Mouse (Mus musculus): ENCODE results near the gene Rnf223.
"Not testable (repeated sequence)": the region's sequence is repeated elsewhere in the genome, so short reads cannot be mapped to it uniquely, and the experiment has no call there.

The Rnf223 gene

DNA sequence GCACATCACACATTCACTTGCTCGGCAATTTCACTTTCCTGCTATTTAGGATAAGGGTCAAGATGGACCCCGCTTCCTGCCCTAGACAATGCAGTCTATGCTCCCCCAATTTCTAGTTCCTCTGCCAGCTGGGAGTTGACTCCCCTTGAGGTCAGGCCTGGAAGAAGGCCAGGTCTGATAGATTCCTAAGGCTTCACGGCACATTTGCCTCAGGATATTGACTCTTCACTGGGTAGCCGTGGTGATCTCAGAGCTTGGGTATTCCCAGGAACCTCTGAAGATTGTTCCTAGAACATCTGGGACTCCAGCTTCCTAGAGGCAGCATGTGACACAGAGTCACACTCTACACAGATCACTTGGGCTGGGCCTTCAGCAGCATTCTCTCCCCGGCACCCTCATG, 1.6 kb upstream of the Rnf223 start:
- no peak for DNase-seq (ENCODE audit: low spot score in 2 of 2)

DNA sequence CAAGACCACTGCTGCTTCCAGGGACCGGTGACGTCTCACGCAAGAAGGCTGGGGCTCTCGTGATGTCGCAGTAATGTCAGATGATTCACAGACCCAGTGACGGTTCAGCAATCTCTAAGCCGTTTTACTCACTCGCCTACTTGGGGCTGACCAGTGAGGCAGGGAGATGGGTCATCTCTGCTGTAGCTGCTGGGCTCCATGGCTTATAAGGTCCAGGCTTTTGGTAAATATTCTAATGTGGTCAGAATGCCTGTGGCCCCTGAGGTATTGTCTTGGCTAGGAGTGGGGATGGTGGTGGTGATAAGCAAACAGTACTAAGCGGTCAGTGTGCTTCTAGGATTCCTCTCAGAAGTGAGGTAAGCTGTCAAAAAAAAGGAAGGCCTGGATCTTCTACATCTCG, 627 bp downstream of the Rnf223 start:
- DNase-seq (ENCODE audit: low spot score in 2 of 2) = no peak

DNA sequence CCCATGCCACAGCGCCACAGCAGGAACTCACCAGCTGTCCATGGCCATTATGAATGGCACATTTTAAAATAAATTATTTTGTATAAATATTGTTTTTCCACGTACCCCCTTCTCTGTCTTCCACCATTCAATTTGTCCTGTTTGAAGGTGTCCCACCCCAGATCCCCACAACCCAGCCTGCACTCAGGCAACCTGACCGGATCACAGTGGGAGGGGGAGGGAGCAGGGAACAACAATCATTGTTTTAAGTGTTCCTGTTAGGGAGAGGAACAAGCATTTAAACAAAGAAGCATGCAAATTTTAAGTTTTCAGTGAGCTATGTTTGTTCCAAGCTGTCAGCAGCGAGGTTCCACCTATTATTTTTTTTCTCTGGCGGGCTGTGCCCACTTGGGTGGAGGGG, 3.0 kb downstream of the Rnf223 start:
- DNase-seq (ENCODE audit: low spot score in 2 of 2) = no peak

DNA sequence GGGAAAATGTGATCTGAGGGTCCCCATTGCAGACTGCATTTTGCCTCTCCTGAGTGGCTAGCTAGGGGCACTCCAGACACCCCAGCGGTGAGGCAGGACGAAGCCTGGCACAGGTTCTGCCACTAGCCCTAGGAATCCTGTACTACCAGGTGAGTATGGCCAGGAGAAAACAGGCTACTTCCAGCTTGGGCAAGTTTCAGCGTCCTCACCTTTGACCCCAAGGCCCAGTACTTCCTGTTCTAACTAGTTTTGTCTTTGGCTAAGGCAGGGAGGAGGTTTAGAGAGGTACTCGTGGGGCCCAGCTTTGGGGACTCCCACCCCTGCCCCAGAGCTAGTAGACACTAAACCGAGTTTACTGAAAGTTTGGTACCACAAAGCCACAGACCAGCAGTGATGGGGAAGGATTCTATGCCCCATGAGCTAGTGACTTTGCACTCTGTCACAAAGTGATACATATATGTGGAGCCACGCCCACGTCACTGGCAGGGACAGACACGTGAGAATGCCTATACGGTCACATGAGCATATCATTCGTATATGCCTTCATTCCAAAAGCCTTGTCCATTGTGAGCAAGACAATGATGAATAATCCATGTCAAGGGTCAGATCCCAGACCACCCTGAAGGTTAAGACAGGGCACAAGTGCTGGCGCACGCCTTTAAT, 3.8 kb downstream of the Rnf223 start:
- DNase-seq (ENCODE audit: low spot score in 2 of 2) = no peak

DNA sequence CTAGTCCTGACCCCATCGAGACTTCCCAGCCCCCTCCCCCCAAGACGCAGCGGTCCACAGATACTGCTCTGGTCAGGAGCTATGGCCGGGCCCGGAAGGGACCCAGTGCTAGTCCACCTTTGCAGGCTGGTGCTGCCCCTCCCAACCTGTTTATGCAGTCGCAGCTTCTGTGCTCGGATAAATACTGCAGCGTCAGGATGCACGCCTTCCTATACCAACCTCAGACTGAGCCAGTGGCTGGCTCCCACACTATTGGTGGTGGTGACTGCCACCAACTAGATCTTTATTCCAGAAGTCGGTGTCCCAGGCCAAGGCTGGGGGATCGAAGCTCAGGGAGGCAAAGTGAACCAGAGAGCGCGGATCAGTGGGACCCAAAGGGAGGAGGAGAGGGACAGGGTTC, 4.8 kb downstream of the Rnf223 start:
- DNase-seq (ENCODE audit: low spot score in 2 of 2) = no peak

DNA sequence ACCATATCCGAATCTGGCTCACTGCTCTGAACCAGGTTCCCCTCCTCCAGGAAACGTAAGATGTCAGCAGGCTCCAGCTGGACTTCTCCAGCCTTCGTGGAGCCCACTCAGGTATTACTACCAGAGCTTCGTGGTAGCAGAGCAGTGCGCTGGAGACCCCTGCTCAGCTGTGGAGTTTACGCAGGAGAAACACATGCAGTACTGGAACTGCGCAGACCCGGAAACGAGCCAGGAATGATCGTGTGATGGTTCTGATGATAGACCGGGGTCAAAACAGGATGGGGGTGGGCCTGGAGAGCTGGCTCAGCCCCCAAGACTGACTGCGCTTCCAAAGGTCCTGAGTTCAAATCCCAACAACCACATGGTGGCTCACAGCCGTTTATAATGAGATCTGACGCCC, 5.5 kb downstream of the Rnf223 start:
- no peak for DNase-seq (ENCODE audit: low spot score in 2 of 2)

DNA sequence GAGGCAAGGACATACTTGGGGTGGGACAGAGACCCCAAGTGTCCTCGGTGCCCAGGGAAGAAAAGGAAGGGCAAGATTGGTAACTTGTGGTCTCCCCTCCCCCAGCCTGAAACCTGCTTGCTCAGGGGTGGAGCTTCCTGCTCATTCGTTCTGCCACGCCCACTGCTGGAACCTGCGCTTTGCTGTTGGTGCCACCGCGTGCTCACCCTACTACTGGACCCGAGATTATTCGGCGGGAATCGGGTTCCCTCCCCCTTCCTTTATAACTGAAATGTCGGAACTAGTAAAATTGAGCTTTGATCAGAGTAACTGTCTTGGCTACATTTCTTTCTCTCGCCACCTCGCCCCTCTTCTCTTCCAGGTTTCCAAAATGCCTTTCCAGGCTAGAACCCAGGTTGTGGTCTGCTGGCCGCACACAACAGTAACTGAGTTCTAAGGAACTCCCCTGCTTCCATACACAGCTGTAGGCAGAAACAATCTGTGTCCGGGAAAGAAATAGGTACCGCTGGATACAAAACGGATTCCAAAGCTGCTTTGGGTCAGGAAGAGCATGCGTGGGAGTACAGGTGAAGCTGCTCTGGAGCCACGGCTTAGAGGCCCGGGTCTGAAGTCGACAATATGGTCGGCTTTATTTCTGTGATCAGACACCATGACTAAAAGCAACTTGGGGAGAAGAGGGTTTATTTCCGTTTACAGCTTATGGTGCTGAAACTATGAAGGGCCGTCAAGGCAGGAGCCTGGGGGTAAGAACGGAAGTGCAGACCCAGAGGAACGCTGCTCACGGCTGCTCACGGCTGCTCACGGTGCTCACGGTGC, 6.2 kb downstream of the Rnf223 start:
- DNase-seq (ENCODE audit: low spot score in 2 of 2) = no peak

DNA sequence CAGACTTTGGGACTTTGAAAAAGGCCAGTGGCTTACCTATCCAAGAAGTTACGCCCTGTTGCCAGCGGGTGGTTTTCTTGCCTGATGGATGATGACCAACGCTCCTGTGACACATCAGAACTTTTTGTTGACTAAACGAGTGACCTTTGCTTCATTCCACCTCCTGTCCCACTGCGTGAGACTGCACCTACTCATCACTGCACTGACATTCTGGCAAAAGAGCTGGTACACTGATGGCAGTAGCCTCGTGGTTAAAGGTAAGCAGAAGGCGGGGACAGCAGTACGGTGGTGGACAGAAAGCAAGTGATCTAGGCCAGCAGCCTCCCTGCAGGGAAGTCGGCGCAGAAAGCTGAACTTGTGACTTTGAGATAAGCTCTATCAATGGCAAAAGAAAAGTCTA, 20.6 kb downstream of the Rnf223 start:
- DNase-seq (ENCODE audit: low spot score in 2 of 2) = not testable (repeated sequence)

DNA sequence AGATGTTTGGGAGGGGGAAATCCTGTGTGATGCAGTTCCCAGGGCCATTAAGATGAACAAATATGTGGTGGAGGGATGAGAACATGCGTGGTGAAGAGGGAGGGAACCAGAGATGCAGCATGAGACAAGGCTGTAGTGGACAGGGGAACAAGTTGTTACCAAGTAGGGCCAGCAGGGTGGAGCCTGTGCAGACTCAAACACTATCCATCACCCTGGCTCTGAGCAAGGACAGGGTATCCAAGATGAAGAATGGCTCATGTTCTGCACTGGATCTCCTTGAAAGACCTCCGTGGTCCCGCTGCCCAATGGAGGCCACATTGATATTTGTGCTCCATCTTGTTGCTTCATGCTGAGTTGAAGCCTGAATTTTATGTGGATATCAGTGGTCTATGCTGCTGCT, 24.5 kb downstream of the Rnf223 start:
- no peak for DNase-seq (ENCODE audit: low spot score in 2 of 2)

DNA sequence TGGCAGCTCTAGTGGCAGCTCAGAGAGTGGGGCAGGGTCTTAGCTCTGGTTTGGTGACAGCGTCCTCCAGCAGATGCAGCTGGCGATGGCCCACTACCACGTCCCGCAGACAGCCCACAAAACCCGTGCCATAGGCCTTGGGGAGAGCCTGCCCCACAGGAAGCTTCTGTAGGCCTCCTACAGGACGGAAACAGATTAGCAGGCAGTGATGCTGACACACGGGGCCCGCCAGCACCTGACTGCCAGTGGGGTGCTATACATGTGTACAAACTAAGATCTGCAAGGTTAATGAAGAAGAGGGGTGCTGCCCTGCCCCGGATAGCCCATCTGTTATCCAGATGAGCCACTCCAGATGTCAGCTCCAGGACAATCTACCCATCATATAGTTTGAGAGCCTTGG, 36.2 kb downstream of the Rnf223 start:
- DNase-seq (ENCODE audit: low spot score in 2 of 2) = no peak

DNA sequence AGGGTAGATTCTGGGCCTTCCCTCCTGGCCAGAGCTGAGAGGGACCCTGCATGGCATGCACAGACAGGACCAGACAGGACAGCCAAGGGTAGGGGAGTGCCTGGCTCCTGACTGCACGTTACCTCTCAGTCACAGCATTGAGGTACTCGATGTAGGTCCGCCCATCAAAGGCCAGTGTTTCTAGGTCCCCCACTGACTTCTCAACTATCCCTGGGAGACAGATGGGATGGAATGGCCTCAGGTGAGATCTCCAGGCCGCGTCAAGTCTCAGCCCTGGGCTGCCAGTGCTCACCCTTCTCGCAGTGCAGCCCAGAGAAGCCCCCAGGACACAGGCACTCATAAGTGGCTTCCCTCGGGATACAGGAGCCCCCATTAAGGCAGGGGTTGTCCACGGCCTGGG, 38.3 kb downstream of the Rnf223 start:
- DNase-seq (ENCODE audit: low spot score in 2 of 2) = no peak

DNA sequence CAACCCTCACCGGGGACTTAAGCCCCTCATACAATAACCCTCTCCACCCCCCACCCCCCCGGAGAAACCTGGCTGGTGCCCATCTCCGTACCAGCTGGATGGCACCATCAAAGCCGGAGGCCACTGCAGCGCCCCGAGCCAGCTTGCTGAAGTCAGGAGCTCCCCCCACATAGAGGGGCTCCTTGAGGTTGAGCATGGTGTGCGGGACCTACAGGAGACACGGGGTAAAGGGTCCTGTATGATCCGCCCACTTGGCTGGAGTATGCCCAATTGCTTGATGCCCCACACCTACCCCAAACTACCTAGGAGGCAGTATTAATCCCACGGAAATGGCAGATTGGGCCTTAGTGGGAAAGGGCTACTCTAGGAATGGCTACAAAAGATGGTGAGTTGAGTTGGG, 38.8 kb downstream of the Rnf223 start:
- no peak for DNase-seq (ENCODE audit: low spot score in 2 of 2)

DNA sequence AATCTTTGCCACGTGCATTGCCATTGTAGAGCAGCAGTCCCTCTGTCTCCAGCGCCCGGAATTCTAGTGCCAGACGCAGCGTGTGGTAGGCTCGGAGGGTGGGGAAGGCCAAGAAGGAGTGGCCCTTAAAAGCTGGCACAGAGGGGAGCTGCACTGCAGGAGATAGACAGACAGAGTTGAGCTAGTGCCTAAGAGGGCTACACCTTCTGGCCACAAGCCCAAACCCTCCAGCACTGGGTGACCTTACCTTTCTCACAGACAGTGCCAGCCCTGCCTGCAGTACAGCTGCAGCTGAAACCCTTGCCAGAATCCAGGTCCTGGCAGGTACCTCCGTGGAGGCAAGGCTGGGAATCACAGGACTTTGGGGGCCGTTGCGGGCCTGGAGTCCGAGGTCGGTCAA, 41.5 kb downstream of the Rnf223 start:
- no peak for DNase-seq (ENCODE audit: low spot score in 2 of 2)

DNA sequence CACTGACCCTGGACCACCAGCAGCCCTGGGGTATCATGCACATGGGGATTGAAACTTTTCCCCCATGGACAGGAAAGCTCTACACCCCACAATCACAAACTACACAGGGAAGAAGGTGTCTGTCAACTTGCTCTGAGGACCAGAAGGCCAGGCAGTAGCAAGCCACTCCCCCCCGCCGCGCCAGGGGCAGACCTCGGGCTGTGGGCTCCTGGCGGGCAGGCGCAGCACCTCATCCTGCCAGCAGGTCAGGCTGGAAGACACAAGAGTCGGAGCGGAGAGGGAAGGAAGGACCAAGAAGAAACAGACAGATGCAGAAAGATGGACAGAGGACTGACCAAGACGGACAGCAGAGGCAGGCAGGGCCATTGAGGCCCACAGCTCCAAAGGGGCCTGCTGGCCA, 47.3 kb downstream of the Rnf223 start:
- DNase-seq (ENCODE audit: low spot score in 2 of 2) = no peak

Data from natural killer cell, adult 2 months (primary cell).